Mouse (Mus musculus): Measurements from ENCODE around the gene Mgat3. TPM values are rescaled to one million over a fixed set of nuclear protein-coding genes. Genes with fewer than 3 reads are reported as not detected.

Mgat3 gene
- total and polyA plus RNA-seq, 3 experiments, result not detected

DNA sequence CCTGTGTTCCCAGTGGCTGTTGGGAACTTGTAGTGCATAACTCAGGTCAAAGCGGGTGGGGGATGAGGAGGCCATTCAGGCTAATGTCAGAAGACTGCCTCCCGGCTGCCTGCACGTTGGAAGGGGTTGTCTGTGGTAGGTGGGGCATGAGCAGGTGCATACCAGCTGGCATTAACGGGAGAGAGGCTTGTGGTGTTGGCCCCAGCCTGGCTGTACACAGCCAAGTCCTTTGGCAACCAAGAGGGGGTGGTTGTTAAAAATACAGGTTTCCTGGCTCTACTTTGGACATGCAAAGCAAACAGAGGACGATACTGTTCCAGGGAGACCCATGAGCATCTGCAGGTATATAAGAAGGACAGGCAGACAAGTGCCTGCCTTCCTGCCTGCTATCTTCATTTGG is 8.1 kb upstream of the Mgat3 start:
- Histone ChIP-seq H3K9me3 (replicated peaks; ENCODE audit: insufficient read depth, low read length) (no peaks in the 10 kb centered on the region), H3K27me3 (ENCODE audit: control insufficient read depth in 1 of 2, insufficient read depth in 2 of 2, low read length in 2 of 2) (no peaks in the 10 kb centered on the region), H3K4me1 (ENCODE audit: control insufficient read depth in 1 of 2, insufficient read depth in 2 of 2, low read length in 2 of 2) (no peaks in the 10 kb centered on the region), H3K27ac (ENCODE audit: control insufficient read depth, low read depth, low read length) (no peak overlapping the region), H3K36me3 (ENCODE audit: control insufficient read depth in 1 of 2, insufficient read depth in 2 of 2, low read length in 2 of 2) (no peaks in the 10 kb centered on the region; a peak in 1 of 4 replicates), H3K4me3 (ENCODE audit: control insufficient read depth in 1 of 2, insufficient read depth in 1 of 2, low read depth in 2 of 2, low read length in 2 of 2) (no peak overlapping the region), H3K79me2 (ENCODE audit: control insufficient read depth, insufficient read depth, low read length, poor library complexity) (no peaks in the 10 kb centered on the region), H3K9ac (ENCODE audit: control insufficient read depth, low read depth, low read length, poor library complexity, severe bottlenecking) (no peak overlapping the region)
- TF ChIP-seq ZC3H11A (IDR thresholded peaks at IDR 0.05; ENCODE audit: low read depth, low read length) (no peak), ZNF384 (IDR thresholded peaks at IDR 0.05; ENCODE audit: low read depth, low read length) (no peak), EP300 (IDR thresholded peaks at IDR 0.05; ENCODE audit: low read depth in 1 of 2, low read length in 2 of 2) (no peak), POLR2A (IDR thresholded peaks at IDR 0.05; ENCODE audit: control insufficient read depth in 1 of 2, insufficient read depth in 1 of 2, low read depth in 1 of 2, low read length in 2 of 2, poor library complexity in 1 of 2) (no peak)
- DNase-seq (ENCODE audit: low read depth, low spot score), result no peak

DNA sequence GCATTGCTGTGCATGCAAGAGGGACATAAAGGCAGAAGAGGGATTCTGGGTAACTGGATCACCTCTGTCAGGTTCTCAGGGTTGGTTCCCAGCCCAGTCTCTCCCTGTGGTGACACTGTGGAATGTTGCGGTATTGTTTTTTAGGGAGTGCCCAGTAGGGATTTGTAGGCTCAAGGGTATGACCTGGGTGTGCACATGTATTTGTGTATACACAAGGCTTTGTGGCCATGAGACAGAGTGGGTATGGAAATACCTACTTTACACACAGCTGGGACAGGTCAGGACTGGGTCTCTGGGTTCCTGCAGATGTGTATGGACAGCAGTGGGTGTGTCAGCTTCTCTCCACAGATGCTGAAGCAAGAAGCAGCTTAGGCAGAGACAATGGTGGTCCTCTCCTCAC is 4.0 kb upstream of the Mgat3 start:
- H3K9ac ChIP-seq (ENCODE audit: control insufficient read depth, low read depth, low read length, poor library complexity, severe bottlenecking), result no peak overlapping the region
- no peaks in the 10 kb centered on the region for H3K27me3 ChIP-seq (ENCODE audit: control insufficient read depth in 1 of 2, insufficient read depth in 2 of 2, low read length in 2 of 2)
- no peak for DNase-seq (ENCODE audit: low read depth, low spot score)
- no peak for TF ChIP-seq JUND (IDR thresholded peaks at IDR 0.05; ENCODE audit: low read depth, low read length)
- TF ChIP-seq RCOR1 (IDR thresholded peaks at IDR 0.05; ENCODE audit: low read depth, low read length), result no peak
- TF ChIP-seq RAD21 (IDR thresholded peaks at IDR 0.05; ENCODE audit: low read depth, low read length), result no peak
- no peak for TF ChIP-seq MAFK (IDR thresholded peaks at IDR 0.05; ENCODE audit: borderline replicate concordance, low read depth, low read length)
- no peak for TF ChIP-seq E2F4 (IDR thresholded peaks at IDR 0.05; ENCODE audit: borderline replicate concordance, low read depth, low read length)
- TF ChIP-seq ETS1 (IDR thresholded peaks at IDR 0.05; ENCODE audit: low read depth, low read length), result no peak
- no peak for TF ChIP-seq ZKSCAN1 (IDR thresholded peaks at IDR 0.05; ENCODE audit: low read depth, low read length)
- TF ChIP-seq SIN3A (IDR thresholded peaks at IDR 0.05; ENCODE audit: low read length), result no peak
- no peak for TF ChIP-seq POLR2AphosphoS2 (IDR thresholded peaks at IDR 0.05; ENCODE audit: low read length)
- TF ChIP-seq TCF12 (IDR thresholded peaks at IDR 0.05; ENCODE audit: low read depth, low read length), result no peak
- no peak for TF ChIP-seq GABPA (IDR thresholded peaks at IDR 0.05; ENCODE audit: low read depth, low read length)
- no peak for TF ChIP-seq TBP (IDR thresholded peaks at IDR 0.05; ENCODE audit: low read depth, low read length)
- no peaks in the 10 kb centered on the region for H3K36me3 ChIP-seq (ENCODE audit: control insufficient read depth in 1 of 2, insufficient read depth in 2 of 2, low read length in 2 of 2)
- peaks cover 0 to 7% of the 10 kb centered on the region in 2 experiments; a peak in 1 of 4 replicates for H3K4me1 ChIP-seq (ENCODE audit: control insufficient read depth in 1 of 2, insufficient read depth in 2 of 2, low read length in 2 of 2)
- no peak overlapping the region for H3K27ac ChIP-seq (ENCODE audit: control insufficient read depth, low read depth, low read length)
- H3K9me3 ChIP-seq (replicated peaks; ENCODE audit: insufficient read depth, low read length), result no peaks in the 10 kb centered on the region
- no peak overlapping the region for H3K4me3 ChIP-seq (ENCODE audit: control insufficient read depth in 1 of 2, insufficient read depth in 1 of 2, low read depth in 2 of 2, low read length in 2 of 2)
- no peaks in the 10 kb centered on the region for H3K79me2 ChIP-seq (ENCODE audit: control insufficient read depth, insufficient read depth, low read length, poor library complexity)

DNA sequence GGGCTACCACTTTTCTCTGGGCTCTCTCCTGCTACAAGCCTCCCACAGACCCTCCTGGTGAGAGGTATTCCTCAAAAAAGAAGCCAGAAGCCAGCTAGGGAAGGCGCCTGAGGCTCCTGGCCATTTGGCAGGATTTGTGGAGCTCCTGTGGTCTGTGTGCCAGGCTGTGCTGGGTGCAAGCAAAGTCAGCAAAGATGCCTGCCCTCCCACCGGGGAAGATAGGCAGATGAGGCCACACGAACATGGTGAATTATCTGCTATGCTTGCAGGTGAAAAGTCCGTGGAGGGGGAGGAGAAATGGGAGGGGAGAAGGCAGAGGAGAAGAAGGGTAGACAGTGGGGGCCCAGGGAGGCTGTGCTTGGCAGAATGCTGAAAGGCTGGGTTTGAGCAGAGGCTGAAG is 3.2 kb upstream of the Mgat3 start:
- Histone ChIP-seq H3K79me2 (ENCODE audit: control insufficient read depth, insufficient read depth, low read length, poor library complexity) (no peaks in the 10 kb centered on the region), H3K9ac (ENCODE audit: control insufficient read depth, low read depth, low read length, poor library complexity, severe bottlenecking) (no peak overlapping the region), H3K27me3 (ENCODE audit: control insufficient read depth in 1 of 2, insufficient read depth in 2 of 2, low read length in 2 of 2) (no peaks in the 10 kb centered on the region), H3K4me1 (ENCODE audit: control insufficient read depth in 1 of 2, insufficient read depth in 2 of 2, low read length in 2 of 2) (peaks cover 0 to 7% of the 10 kb centered on the region in 2 experiments; a peak in 1 of 4 replicates), H3K27ac (ENCODE audit: control insufficient read depth, low read depth, low read length) (no peak overlapping the region), H3K4me3 (ENCODE audit: control insufficient read depth in 1 of 2, insufficient read depth in 1 of 2, low read depth in 2 of 2, low read length in 2 of 2) (no peak overlapping the region), H3K9me3 (replicated peaks; ENCODE audit: insufficient read depth, low read length) (no peaks in the 10 kb centered on the region), H3K36me3 (ENCODE audit: control insufficient read depth in 1 of 2, insufficient read depth in 2 of 2, low read length in 2 of 2) (no peaks in the 10 kb centered on the region)
- TF ChIP-seq ZKSCAN1 (IDR thresholded peaks at IDR 0.05; ENCODE audit: low read depth, low read length) (no peak), JUND (IDR thresholded peaks at IDR 0.05; ENCODE audit: low read depth, low read length) (no peak), TAL1 (IDR thresholded peaks at IDR 0.05; ENCODE audit: low read length) (no peak), MYC (IDR thresholded peaks at IDR 0.05; ENCODE audit: low read depth, low read length) (no peak), KAT2A (conservative IDR thresholded peaks at IDR 0.05; ENCODE audit: low read depth, low read length) (no peak), TBP (IDR thresholded peaks at IDR 0.05; ENCODE audit: low read depth, low read length) (no peak), TCF12 (IDR thresholded peaks at IDR 0.05; ENCODE audit: low read depth, low read length) (no peak), GATA1 (IDR thresholded peaks at IDR 0.05; ENCODE audit: low read depth, low read length) (no peak), ZMIZ1 (IDR thresholded peaks at IDR 0.05; ENCODE audit: low read depth, low read length) (no peak), MEF2A (IDR thresholded peaks at IDR 0.05; ENCODE audit: extremely low read depth, insufficient replicate concordance, low read depth, low read length, poor library complexity, severe bottlenecking) (no peak), POLR2AphosphoS2 (IDR thresholded peaks at IDR 0.05; ENCODE audit: low read length) (no peak), ELF1 (IDR thresholded peaks at IDR 0.05; ENCODE audit: low read depth, low read length) (no peak), POLR2AphosphoS5 (IDR thresholded peaks at IDR 0.05; ENCODE audit: borderline replicate concordance, low read depth, low read length) (no peak)
- no peak for DNase-seq (ENCODE audit: low read depth, low spot score)
